Mouse (Mus musculus) limb, embryonic 11.5 days (tissue): ENCODE measurements around the gene Gm47985. TPM values are rescaled to one million over a fixed set of nuclear protein-coding genes. Genes with fewer than 3 reads are reported as not detected.
"Not testable (repeated sequence)": the region's sequence is repeated elsewhere in the genome, so short reads cannot be mapped to it uniquely, and the experiment has no call there.

Experiments used
- ATAC-seq: fragments of 200-750 bp; cut with Nextera tagmentation; 2 replicates; pipeline ENCODE4 v1.8.0; 2017; ENCODE audit warnings: low read depth; ENCODE audit not compliant: insufficient number of reproducible peaks, low FRiP score, low TSS enrichment
- DNase-seq: peaks from one replicate; pipeline ENCODE4 v3.0.0-alpha.2; 2015; ENCODE audit warnings: low spot score
- H3K27ac ChIP-seq: fragments of 300-500 bp; sonication (generic); replicated peaks from 2 replicates; pipeline ENCODE4 v1.5.1; 2014; ENCODE audit warnings: low read depth, mild to moderate bottlenecking, low read length
- H3K27me3 ChIP-seq: fragments of 300-500 bp; sonication (generic); 2 replicates; pipeline ENCODE4 v1.6.1; 2014; ENCODE audit warnings: mild to moderate bottlenecking, low read length, mixed read lengths; ENCODE audit not compliant: control insufficient read depth, insufficient read depth
- H3K36me3 ChIP-seq: fragments of 300-500 bp; sonication (generic); 2 replicates; pipeline ENCODE4 v1.6.1; 2014; ENCODE audit warnings: mild to moderate bottlenecking, low read length, moderate library complexity, mixed read lengths; ENCODE audit not compliant: control insufficient read depth, insufficient read depth
- H3K4me1 ChIP-seq: fragments of 300-500 bp; sonication (generic); 2 replicates; pipeline ENCODE4 v1.6.1; 2014; ENCODE audit warnings: low read length, mixed read lengths; ENCODE audit not compliant: control insufficient read depth, insufficient read depth
- H3K4me2 ChIP-seq: fragments of 300-500 bp; sonication (generic); 2 replicates; pipeline ENCODE4 v1.6.1; 2014; ENCODE audit warnings: low read depth, mild to moderate bottlenecking, moderate library complexity; ENCODE audit not compliant: severe bottlenecking
- H3K4me3 ChIP-seq: fragments of 300-500 bp; sonication (generic); 2 replicates; pipeline ENCODE4 v1.5.1; 2014; ENCODE audit warnings: low read depth, low read length
- H3K9ac ChIP-seq: fragments of 300-500 bp; sonication (generic); 2 replicates; pipeline ENCODE4 v1.6.1; 2014; ENCODE audit warnings: mild to moderate bottlenecking, low read length
- H3K9me3 ChIP-seq: fragments of 300-500 bp; sonication (generic); 2 replicates; pipeline ENCODE4 v1.6.1; 2016; ENCODE audit warnings: low read length; ENCODE audit not compliant: control insufficient read depth
- WGBS: fragments of 180-500 bp; shearing (Covaris S2); extraction: QIAGEN DNeasy Blood & Tissue Kit; methylation state at CpG from one replicate; pipeline ENCODE4 v1.1.7; 2014; 5-methylcytosine and 5-hydroxymethylcytosine counted together
- polyA plus RNA-seq: library from polyadenylated mRNA; unstranded; fragments of >200 nt; fragmentation: Nextera tagmentation; extraction: Ambion mirVana; gene quantifications from 2 replicates; pipeline ENCODE4 v1.2.1, GENCODE M21; 2014

Gene Gm47985
- polyA plus RNA-seq, 1 experiment from 2014 or later: 0.57 TPM

DNA sequence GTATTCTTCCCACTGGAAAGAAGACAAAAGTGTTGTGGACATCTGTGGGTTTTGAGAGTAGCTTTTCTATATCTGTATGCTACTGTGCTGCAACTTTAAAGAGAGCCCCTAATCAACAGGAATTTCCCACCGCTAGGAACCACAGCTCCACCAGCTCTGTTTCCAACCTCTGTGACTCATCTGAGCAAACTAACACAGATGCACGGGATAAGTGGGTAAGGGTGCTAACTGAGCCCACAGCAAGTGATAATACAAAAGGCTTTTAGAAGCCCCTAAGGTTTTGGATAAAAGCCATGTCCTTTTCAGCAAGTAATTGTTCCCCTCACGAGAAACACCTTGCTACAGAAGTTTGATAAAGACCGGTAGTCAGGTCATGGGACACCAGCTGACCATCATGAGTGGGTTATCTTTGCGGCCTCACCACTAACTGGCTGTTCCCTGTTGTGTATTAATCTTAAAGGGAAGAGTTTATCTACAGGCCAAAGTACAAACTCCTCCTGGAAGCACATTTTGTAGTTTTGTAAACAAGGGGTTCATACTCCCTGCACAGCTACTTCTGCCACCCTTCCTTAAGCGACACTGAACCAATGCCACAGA is 29.2 kb upstream of the Gm47985 start:
- Histone ChIP-seq H3K4me1 (no peaks in the 10 kb centered on the region), H3K27me3 (no peaks in the 10 kb centered on the region), H3K4me2 (no peak overlapping the region), H3K4me3 (no peak overlapping the region), H3K9me3 (no peaks in the 10 kb centered on the region), H3K27ac (no peak overlapping the region), H3K9ac (no peak overlapping the region), H3K36me3 (no peaks in the 10 kb centered on the region)
- ATAC-seq (no peak), DNase-seq (no peak)
- WGBS: 90% methylated on average over 6 of the region's 6 CpGs

- not testable (repeated sequence) for H3K27me3 ChIP-seq, H3K9ac ChIP-seq, H3K27ac ChIP-seq, H3K36me3 ChIP-seq, H3K4me3 ChIP-seq, H3K9me3 ChIP-seq, DNase-seq, H3K4me1 ChIP-seq, H3K4me2 ChIP-seq, ATAC-seq
- 91% methylated on average over 9 of the region's 9 CpGs for WGBS
Measured at GRCm38 (mm10) chr1:151154131-151154530, 28.2 kb upstream of the Gm47985 start.

GRCm38 (mm10) chr1:151156129-151156528 is 26.2 kb upstream of the Gm47985 start:
- DNase-seq (no peak), ATAC-seq (no peak)
- Histone ChIP-seq H3K36me3 (no peaks in the 10 kb centered on the region), H3K27ac (no peak overlapping the region), H3K9ac (no peak overlapping the region), H3K4me3 (no peak overlapping the region), H3K4me1 (no peaks in the 10 kb centered on the region), H3K4me2 (no peak overlapping the region), H3K9me3 (no peaks in the 10 kb centered on the region), H3K27me3 (no peaks in the 10 kb centered on the region)
- 93% methylated on average over 3 of the region's 3 CpGs for WGBS

GRCm38 (mm10) chr1:151156777-151157632 is 25.3 kb upstream of the Gm47985 start:
- Histone ChIP-seq H3K4me2 (no peak overlapping the region), H3K4me3 (no peak overlapping the region), H3K9ac (no peak overlapping the region), H3K36me3 (no peaks in the 10 kb centered on the region), H3K27me3 (no peaks in the 10 kb centered on the region), H3K9me3 (no peaks in the 10 kb centered on the region), H3K4me1 (no peaks in the 10 kb centered on the region), H3K27ac (no peak overlapping the region)
- DNase-seq: no peak
- WGBS: 77% methylated on average over 7 of the region's 7 CpGs
- ATAC-seq: no peak

GRCm38 (mm10) chr1:151157963-151158856 is 24.1 kb upstream of the Gm47985 start:
- ATAC-seq: no peak
- 33% methylated on average over 9 of the region's 9 CpGs for WGBS
- peak; percentile 27 for DNase-seq

GRCm38 (mm10) chr1:151158857-151159510 is 23.4 kb upstream of the Gm47985 start:
- no peaks in the 10 kb centered on the region for H3K9me3 ChIP-seq
- H3K4me3 ChIP-seq: no peak overlapping the region
- DNase-seq: no peak
- no peaks in the 10 kb centered on the region for H3K36me3 ChIP-seq
- no peak overlapping the region for H3K27ac ChIP-seq
- WGBS: 92% methylated on average over 2 of the region's 2 CpGs
- H3K9ac ChIP-seq: no peak overlapping the region
- H3K27me3 ChIP-seq: no peaks in the 10 kb centered on the region
- ATAC-seq: no peak
- H3K4me2 ChIP-seq: no peak overlapping the region
- H3K4me1 ChIP-seq: no peaks in the 10 kb centered on the region

More at GRCm38 (mm10) chr1:151157963-151158856, 24.1 kb upstream of the Gm47985 start:
- H3K27ac ChIP-seq: no peak overlapping the region
- no peak overlapping the region for H3K4me2 ChIP-seq
- H3K9ac ChIP-seq: no peak overlapping the region
- H3K9me3 ChIP-seq: no peaks in the 10 kb centered on the region
- no peaks in the 10 kb centered on the region for H3K36me3 ChIP-seq
- H3K4me3 ChIP-seq: no peak overlapping the region
- H3K27me3 ChIP-seq: no peaks in the 10 kb centered on the region
- no peaks in the 10 kb centered on the region for H3K4me1 ChIP-seq

GRCm38 (mm10) chr1:151166031-151166430 is 16.3 kb upstream of the Gm47985 start:
- H3K27ac ChIP-seq: no peak overlapping the region

More at GRCm38 (mm10) chr1:151166031-151166430, 16.3 kb upstream of the Gm47985 start:
- Histone ChIP-seq H3K27me3 (no peaks in the 10 kb centered on the region), H3K4me3 (no peak overlapping the region), H3K36me3 (no peaks in the 10 kb centered on the region), H3K4me1 (0 out of 2 replicates have a peak, but pooled peaks cover 3% of the 10 kb centered on the region), H3K4me2 (no peak overlapping the region), H3K9ac (no peak overlapping the region), H3K9me3 (no peaks in the 10 kb centered on the region)
- DNase-seq: no peak
- WGBS: 33% methylated on average over 8 of the region's 8 CpGs
- ATAC-seq: no peak
